Mouse (Mus musculus): ENCODE data around the gene Stub1.

GRCm38 (mm10) chr17:25863681-25864080 is 30.5 kb upstream of the Stub1 start:
- TF ChIP-seq HCFC1 (IDR thresholded peaks at IDR 0.05; ENCODE audit: low read depth, low read length) (no peak), SIN3A (IDR thresholded peaks at IDR 0.05; ENCODE audit: low read length) (no peak), CHD1 (IDR thresholded peaks at IDR 0.05; ENCODE audit: low read depth, low read length) (no peak), TAL1 (IDR thresholded peaks at IDR 0.05; ENCODE audit: low read length) (no peak), CTCF (IDR thresholded peaks at IDR 0.05 in 2 of 3, conservative IDR thresholded peaks at IDR 0.05 in 1 of 3; ENCODE audit: control insufficient read depth in 1 of 3, insufficient read depth in 1 of 3, low read depth in 2 of 3, low read length in 3 of 3, poor library complexity in 1 of 3, severe bottlenecking in 1 of 3) (no peak), POLR2A (IDR thresholded peaks at IDR 0.05; ENCODE audit: control insufficient read depth in 1 of 2, insufficient read depth in 1 of 2, low read depth in 1 of 2, low read length in 2 of 2, poor library complexity in 1 of 2) (no peak), GABPA (IDR thresholded peaks at IDR 0.05; ENCODE audit: low read depth, low read length) (no peak), BHLHE40 (IDR thresholded peaks at IDR 0.05; ENCODE audit: borderline replicate concordance, low read depth, low read length) (no peak), TBP (IDR thresholded peaks at IDR 0.05; ENCODE audit: low read depth, low read length) (no peak), ETS1 (IDR thresholded peaks at IDR 0.05; ENCODE audit: low read depth, low read length) (no peak), ZNF384 (IDR thresholded peaks at IDR 0.05; ENCODE audit: low read depth, low read length) (no peak), RAD21 (IDR thresholded peaks at IDR 0.05; ENCODE audit: low read depth, low read length) (no peak), NELFE (IDR thresholded peaks at IDR 0.05; ENCODE audit: low read depth, low read length) (no peak)
